Mouse (Mus musculus) forebrain, embryonic 11.5 days (tissue): ENCODE measurements at regions not wholly inside any gene's neighbourhood (a gene's known extent, or its start where the extent isn't known, plus 50 kb on each side); places are given as distances from the start of the nearest gene placed in this dataset.

Experiments
- ATAC-seq: fragments of 200-750 bp; cut with Nextera tagmentation; replicated peaks from 2 replicates; pipeline ENCODE4 v1.8.0; 2017; ENCODE audit warnings: moderate TSS enrichment; ENCODE audit not compliant: low FRiP score
- DNase-seq: peaks from one replicate; pipeline ENCODE4 v3.0.0-alpha.2; 2017; ENCODE audit warnings: low spot score
- H3K27ac ChIP-seq: fragments of 300-500 bp; sonication (generic); 2 replicates; pipeline ENCODE4 v1.5.1; 2014; ENCODE audit warnings: low read depth, low read length
- H3K27me3 ChIP-seq: fragments of 300-500 bp; sonication (generic); 2 replicates; pipeline ENCODE4 v1.6.1; 2014; ENCODE audit warnings: mild to moderate bottlenecking, low read length, mixed read lengths; ENCODE audit not compliant: control insufficient read depth, insufficient read depth
- H3K36me3 ChIP-seq: fragments of 300-500 bp; sonication (generic); 2 replicates; pipeline ENCODE4 v1.6.1; 2014; ENCODE audit warnings: mild to moderate bottlenecking, low read length, moderate library complexity, mixed read lengths; ENCODE audit not compliant: control insufficient read depth, insufficient read depth
- H3K4me1 ChIP-seq: fragments of 300-500 bp; sonication (generic); replicated peaks from 2 replicates; pipeline ENCODE4 v1.6.1; 2014; ENCODE audit warnings: low read length, mixed read lengths; ENCODE audit not compliant: control insufficient read depth, insufficient read depth
- H3K4me2 ChIP-seq: fragments of 300-500 bp; sonication (generic); 2 replicates; pipeline ENCODE4 v1.6.1; 2014; ENCODE audit warnings: low read depth, mild to moderate bottlenecking, low read length, moderate library complexity, mixed read lengths; ENCODE audit not compliant: severe bottlenecking
- H3K4me3 ChIP-seq: fragments of 300-500 bp; sonication (generic); 2 replicates; pipeline ENCODE4 v1.5.1; 2014; ENCODE audit warnings: low read depth, low read length
- H3K9ac ChIP-seq: fragments of 300-500 bp; sonication (generic); 2 replicates; pipeline ENCODE4 v1.6.1; 2014; ENCODE audit warnings: low read length
- H3K9me3 ChIP-seq: fragments of 300-500 bp; sonication (generic); 2 replicates; pipeline ENCODE4 v1.6.1; 2016; ENCODE audit warnings: low read length, mixed read lengths; ENCODE audit not compliant: control insufficient read depth
- WGBS: fragments of 180-500 bp; shearing (Covaris S2); extraction: QIAGEN DNeasy Blood & Tissue Kit; methylation state at CpG from one replicate; pipeline ENCODE4 v1.1.7; 2014; 5-methylcytosine and 5-hydroxymethylcytosine counted together

DNA sequence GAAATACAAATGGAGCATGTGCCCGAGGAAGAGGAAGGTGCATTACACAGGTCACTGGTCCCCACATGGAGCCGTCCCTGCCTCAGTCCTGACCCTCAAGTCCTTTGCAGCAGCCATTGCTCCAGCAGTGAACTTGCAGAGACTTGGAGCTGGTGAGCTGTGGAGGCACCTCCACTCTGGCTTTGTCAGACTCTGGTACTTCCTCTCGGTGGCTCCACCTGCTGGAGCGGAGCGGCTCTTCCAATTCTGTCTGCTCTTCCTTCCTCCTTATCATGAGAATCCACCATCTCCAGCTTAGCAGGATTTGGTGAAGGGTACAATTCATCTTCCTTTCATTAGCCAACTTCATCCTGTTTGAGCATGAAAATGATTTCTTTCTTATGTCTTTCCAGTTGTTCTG, 149.3 kb upstream of the Slc7a14 start:
- Histone ChIP-seq H3K4me3 (no peak overlapping the region), H3K27ac (no peak overlapping the region), H3K9ac (no peak overlapping the region), H3K36me3 (no peaks in the 10 kb centered on the region), H3K9me3 (no peaks in the 10 kb centered on the region), H3K4me1 (no peaks in the 10 kb centered on the region), H3K4me2 (no peak overlapping the region), H3K27me3 (no peaks in the 10 kb centered on the region)
- ATAC-seq, result no peak
- WGBS, result 62% methylated on average over 5 of the region's 5 CpGs
- DNase-seq, result peak; percentile 53

- ATAC-seq (no peak), DNase-seq (no peak)
- Histone ChIP-seq H3K4me2 (no peak overlapping the region), H3K36me3 (no peaks in the 10 kb centered on the region), H3K27me3 (no peaks in the 10 kb centered on the region), H3K9ac (no peak overlapping the region), H3K4me3 (no peak overlapping the region), H3K9me3 (no peaks in the 10 kb centered on the region), H3K4me1 (no peaks in the 10 kb centered on the region), H3K27ac (no peak overlapping the region)
- WGBS, result 79% methylated on average over 4 of the region's 4 CpGs
These were observed 147.8 kb upstream of the Slc7a14 start for GRCm38 (mm10) chr3:31457938-31458337.

DNA sequence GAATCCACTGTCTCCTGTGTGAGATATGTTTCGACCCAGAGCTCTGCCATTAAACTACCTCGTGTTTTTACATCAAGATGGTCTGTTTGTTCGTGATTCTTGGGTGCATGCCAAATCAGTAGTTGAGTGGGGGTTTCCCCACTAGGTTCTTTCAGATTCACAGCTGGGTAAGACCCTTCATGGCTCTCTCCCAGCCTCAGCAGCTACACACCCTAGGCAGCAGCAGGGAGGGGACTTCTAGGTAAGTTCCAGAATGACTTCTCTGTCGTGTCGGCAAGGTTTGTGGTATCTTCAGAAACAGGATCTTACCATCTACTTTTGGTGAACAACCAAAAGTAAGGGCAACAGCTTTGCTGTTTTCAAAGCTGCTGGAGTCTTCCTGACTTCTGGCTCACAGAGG, 144.9 kb upstream of the Slc7a14 start:
- Histone ChIP-seq H3K27ac (no peak overlapping the region), H3K9me3 (no peaks in the 10 kb centered on the region), H3K4me1 (no peaks in the 10 kb centered on the region), H3K27me3 (no peaks in the 10 kb centered on the region), H3K4me3 (no peak overlapping the region), H3K9ac (no peak overlapping the region), H3K4me2 (no peak overlapping the region), H3K36me3 (no peaks in the 10 kb centered on the region)
- WGBS, result 85% methylated on average over 5 of the region's 5 CpGs
- no peak for ATAC-seq
- no peak for DNase-seq

DNA sequence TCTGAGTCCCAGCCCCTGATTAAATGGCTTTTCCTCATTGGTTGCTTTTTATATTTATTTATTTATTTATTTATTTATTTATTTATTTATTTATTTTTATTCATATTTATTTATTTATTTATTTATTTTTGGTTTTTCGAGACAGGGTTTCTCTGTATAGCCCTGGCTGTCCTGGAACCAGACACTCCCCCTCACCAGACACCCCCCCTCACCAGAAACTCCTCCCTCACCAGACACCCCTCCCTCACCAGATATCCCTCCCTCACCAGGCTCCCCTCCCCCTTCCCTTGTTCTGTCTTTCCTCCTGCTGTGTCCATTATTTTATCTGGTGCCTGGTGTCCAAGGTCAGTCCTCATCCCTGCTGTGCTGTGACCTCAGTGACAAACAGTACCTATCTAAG, 134.7 kb upstream of the Slc7a14 start:
- WGBS, result 79% methylated on average over 1 of the region's 1 CpGs
- Histone ChIP-seq H3K36me3 (no peaks in the 10 kb centered on the region), H3K4me2 (no peak overlapping the region), H3K4me3 (no peak overlapping the region), H3K27ac (no peak overlapping the region), H3K9ac (no peak overlapping the region), H3K9me3 (no peaks in the 10 kb centered on the region), H3K4me1 (no peaks in the 10 kb centered on the region), H3K27me3 (no peaks in the 10 kb centered on the region)
- ATAC-seq, result no peak
- no peak for DNase-seq

DNA sequence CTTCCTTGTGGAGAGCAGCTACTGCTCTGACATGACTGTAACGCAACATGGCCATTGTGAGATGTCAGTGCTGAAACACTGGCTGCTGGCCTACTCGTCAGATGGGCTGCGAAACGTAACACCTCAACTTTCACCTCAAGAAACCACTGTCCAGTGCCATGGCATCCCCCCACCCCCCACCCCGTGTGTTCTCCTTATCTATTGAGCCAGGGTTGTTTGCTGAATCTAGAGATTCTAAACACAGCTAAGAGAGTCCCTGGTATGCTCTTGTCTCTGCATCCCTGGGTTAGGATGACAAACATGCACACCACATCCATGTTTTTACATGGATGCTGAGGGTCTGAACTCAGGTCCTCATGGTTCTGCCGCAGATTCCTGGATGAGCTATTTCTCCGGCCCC, 134.1 kb upstream of the Slc7a14 start:
- 93% methylated on average over 7 of the region's 7 CpGs for WGBS

DNA sequence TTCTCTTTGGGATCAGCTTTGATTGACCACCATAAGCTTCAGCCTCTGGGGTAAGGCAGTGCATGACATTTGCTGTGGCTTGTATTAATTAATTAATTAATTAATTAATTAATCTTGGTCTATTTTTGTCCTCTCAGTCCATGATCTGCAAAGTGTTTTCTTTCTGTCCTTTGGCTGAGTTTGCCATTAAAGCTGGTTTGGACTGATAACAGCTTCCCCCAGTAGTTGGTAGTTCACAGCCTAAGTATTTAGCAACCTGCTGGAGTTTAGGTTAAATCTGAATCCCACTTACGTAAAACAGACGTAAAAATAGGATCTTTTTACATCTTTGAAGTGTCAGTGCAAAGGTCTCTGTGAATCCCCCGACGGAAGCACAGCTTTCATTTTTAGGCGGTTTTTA, 133.7 kb upstream of the Slc7a14 start:
- Histone ChIP-seq H3K9ac (no peak overlapping the region), H3K4me1 (no peaks in the 10 kb centered on the region), H3K36me3 (no peaks in the 10 kb centered on the region), H3K4me3 (no peak overlapping the region), H3K27ac (no peak overlapping the region), H3K27me3 (no peaks in the 10 kb centered on the region), H3K4me2 (no peak overlapping the region), H3K9me3 (no peaks in the 10 kb centered on the region)
- ATAC-seq (no peak), DNase-seq (no peak)
- WGBS, result 94% methylated on average over 5 of the region's 5 CpGs

More for the DNA sequence above, 134.1 kb upstream of the Slc7a14 start:
- H3K4me3 ChIP-seq, result no peak overlapping the region
- H3K9ac ChIP-seq, result no peak overlapping the region
- no peaks in the 10 kb centered on the region for H3K9me3 ChIP-seq
- no peaks in the 10 kb centered on the region for H3K4me1 ChIP-seq
- H3K27me3 ChIP-seq, result no peaks in the 10 kb centered on the region
- H3K4me2 ChIP-seq, result no peak overlapping the region
- DNase-seq, result no peak
- no peak overlapping the region for H3K27ac ChIP-seq
- H3K36me3 ChIP-seq, result no peaks in the 10 kb centered on the region
- ATAC-seq, result no peak

DNA sequence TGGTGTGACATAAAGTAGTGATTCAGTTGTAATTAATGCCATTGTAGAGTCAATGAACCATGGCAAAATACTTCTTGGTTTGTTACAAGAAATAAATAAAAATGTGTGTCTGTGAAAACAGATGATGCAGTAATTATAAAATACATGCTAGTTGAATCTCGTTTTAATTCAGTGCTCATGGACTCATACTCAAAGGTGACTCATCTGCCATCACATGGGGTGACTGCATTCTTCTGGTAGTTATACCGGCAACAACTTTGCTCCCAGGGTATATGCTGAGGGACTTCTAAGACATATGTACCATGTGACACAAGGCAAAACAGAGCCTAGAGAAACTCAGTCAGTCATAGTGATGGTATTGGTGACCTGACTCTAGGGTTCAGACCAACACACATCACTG, 130.1 kb upstream of the Slc7a14 start:
- 90% methylated on average over 2 of the region's 2 CpGs for WGBS
- H3K4me2 ChIP-seq, result no peak overlapping the region
- no peak overlapping the region for H3K9ac ChIP-seq
- no peak for ATAC-seq
- H3K4me3 ChIP-seq, result no peak overlapping the region
- H3K27me3 ChIP-seq, result no peaks in the 10 kb centered on the region
- H3K27ac ChIP-seq, result no peak overlapping the region
- DNase-seq, result no peak
- no peaks in the 10 kb centered on the region for H3K4me1 ChIP-seq
- no peaks in the 10 kb centered on the region for H3K36me3 ChIP-seq
- H3K9me3 ChIP-seq, result no peaks in the 10 kb centered on the region

DNA sequence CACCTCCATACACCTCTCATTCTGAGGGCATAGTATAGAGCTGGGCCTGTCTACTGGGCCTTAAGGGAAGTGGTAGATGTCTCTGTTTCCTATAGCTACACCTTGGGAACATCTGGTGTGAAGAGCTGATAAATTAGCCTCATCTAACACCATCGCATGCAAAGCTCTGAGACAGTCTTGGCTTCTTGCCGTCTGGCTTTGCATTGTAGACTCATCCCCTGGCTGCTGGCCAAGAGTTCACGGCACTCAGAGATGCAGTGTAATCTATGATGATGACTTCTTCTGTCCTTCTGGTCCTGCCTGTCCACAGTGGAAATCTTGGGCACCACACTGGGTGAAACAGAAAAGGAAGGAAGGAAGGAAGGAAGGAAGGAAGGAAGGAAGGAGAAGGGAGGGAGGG, 127.8 kb upstream of the Slc7a14 start:
- WGBS, result 94% methylated on average over 3 of the region's 3 CpGs
- no peak overlapping the region for H3K9ac ChIP-seq
- H3K36me3 ChIP-seq, result no peaks in the 10 kb centered on the region
- DNase-seq (no peak), ATAC-seq (no peak)
- H3K27me3 ChIP-seq, result no peaks in the 10 kb centered on the region
- H3K4me3 ChIP-seq, result no peak overlapping the region
- H3K27ac ChIP-seq, result no peak overlapping the region
- no peaks in the 10 kb centered on the region for H3K4me1 ChIP-seq
- H3K9me3 ChIP-seq, result no peaks in the 10 kb centered on the region
- H3K4me2 ChIP-seq, result no peak overlapping the region

- DNase-seq (no peak), ATAC-seq (no peak)
- Histone ChIP-seq H3K36me3 (no peaks in the 10 kb centered on the region), H3K4me1 (no peaks in the 10 kb centered on the region), H3K27ac (no peak overlapping the region), H3K4me2 (no peak overlapping the region), H3K9ac (no peak overlapping the region), H3K4me3 (no peak overlapping the region), H3K9me3 (no peaks in the 10 kb centered on the region), H3K27me3 (no peaks in the 10 kb centered on the region)
- WGBS, result 84% methylated on average over 3 of the region's 3 CpGs
These were observed 125.2 kb upstream of the Slc7a14 start for GRCm38 (mm10) chr3:31435204-31435963.
